Mouse (Mus musculus) liver, embryonic 11.5 days (tissue): Measurements from ENCODE around the gene Josd2. TPM values are rescaled to one million over a fixed set of nuclear protein-coding genes. Genes with fewer than 3 reads are reported as not detected.

Experiments
- ATAC-seq: fragments of 200-750 bp; cut with Nextera tagmentation; replicated peaks from 2 replicates; pipeline ENCODE4 v1.8.0; 2017; ENCODE audit warnings: moderate number of reproducible peaks, mild to moderate bottlenecking, moderate TSS enrichment, moderate library complexity; ENCODE audit not compliant: low FRiP score
- DNase-seq: peaks from one replicate; pipeline ENCODE4 v3.0.0-alpha.2; 2017; ENCODE audit warnings: low spot score
- H3K27ac ChIP-seq: fragments of 300-500 bp; sonication (generic); 2 replicates; pipeline ENCODE4 v1.5.1; 2014; ENCODE audit warnings: mild to moderate bottlenecking, low read depth, low read length, control low read depth
- H3K27me3 ChIP-seq: fragments of 300-500 bp; sonication (generic); replicated peaks from 2 replicates; pipeline ENCODE4 v1.6.1; 2014; ENCODE audit warnings: low read length, mixed read lengths; ENCODE audit not compliant: control insufficient read depth, insufficient read depth
- H3K36me3 ChIP-seq: fragments of 300-500 bp; sonication (generic); 2 replicates; pipeline ENCODE4 v1.6.1; 2014; ENCODE audit warnings: mild to moderate bottlenecking, low read length, moderate library complexity, mixed read lengths; ENCODE audit not compliant: control insufficient read depth, insufficient read depth
- H3K4me1 ChIP-seq: fragments of 300-500 bp; sonication (generic); replicated peaks from 2 replicates; pipeline ENCODE4 v1.6.1; 2014; ENCODE audit warnings: low read length, mixed read lengths; ENCODE audit not compliant: control insufficient read depth, insufficient read depth
- H3K4me2 ChIP-seq: fragments of 300-500 bp; sonication (generic); 2 replicates; pipeline ENCODE4 v1.6.1; 2014; ENCODE audit warnings: mild to moderate bottlenecking, control low read depth, moderate library complexity
- H3K4me3 ChIP-seq: fragments of 300-500 bp; sonication (generic); 2 replicates; pipeline ENCODE4 v1.5.1; 2014; ENCODE audit warnings: low read depth, low read length, control low read depth
- H3K9ac ChIP-seq: fragments of 300-500 bp; sonication (generic); 2 replicates; pipeline ENCODE4 v1.6.1; 2014; ENCODE audit warnings: low read depth, low read length, control low read depth
- H3K9me3 ChIP-seq: fragments of 300-500 bp; sonication (generic); 2 replicates; pipeline ENCODE4 v1.6.1; 2016; ENCODE audit warnings: low read length, inconsistent platforms, mixed read lengths; ENCODE audit not compliant: control insufficient read depth
- WGBS: fragments of 180-500 bp; shearing (Covaris S2); extraction: QIAGEN DNeasy Blood & Tissue Kit; methylation state at CpG from one replicate; pipeline ENCODE4 v1.1.7; 2014; 5-methylcytosine and 5-hydroxymethylcytosine counted together
- polyA plus RNA-seq: library from polyadenylated mRNA; unstranded; fragments of >200 nt; fragmentation: Nextera tagmentation; extraction: Ambion mirVana; gene quantifications from 2 replicates; pipeline ENCODE4 v1.2.1, GENCODE M21; 2014

The Josd2 gene
- 145 and 146 TPM in 2 replicates for polyA plus RNA-seq

DNA sequence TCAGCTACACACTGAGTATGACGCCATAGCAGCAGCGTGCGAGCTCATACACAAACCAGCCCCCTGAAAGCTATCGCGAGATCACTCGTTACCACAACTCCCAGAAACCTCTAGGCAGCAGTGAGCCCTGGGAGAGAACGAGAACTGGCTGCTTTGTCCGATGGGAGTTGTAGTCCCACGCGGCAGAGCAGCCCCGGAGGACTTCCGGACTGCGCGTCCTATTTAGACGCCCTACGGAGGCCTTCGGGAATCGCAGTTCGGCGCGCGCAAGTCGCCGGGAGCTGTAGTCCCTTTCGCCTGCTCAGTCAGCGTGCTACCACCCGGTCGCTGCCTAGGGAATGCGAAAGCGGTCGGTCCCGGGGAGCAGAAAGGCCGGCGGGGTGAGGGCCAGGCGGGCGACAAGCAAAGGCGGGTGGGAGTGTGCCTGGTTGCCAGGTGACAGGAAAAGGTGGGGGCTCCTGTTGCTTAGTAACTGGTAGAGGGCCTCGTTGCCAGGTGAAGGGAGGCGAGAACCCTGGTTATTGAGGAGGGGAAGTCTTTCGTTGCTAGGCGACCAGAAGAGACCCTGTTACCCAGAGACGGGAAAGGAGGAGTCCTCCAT, at the start of gene Josd2:
Josd2 (plus strand) TSS at position 170 of the 601 bp plus-strand sequence.
- Histone ChIP-seq H3K9me3 (no peaks in the 10 kb centered on the region), H3K27me3 (peaks cover 17% of the 10 kb centered on the region), H3K4me3 (peak within 1 kb of the TSS; percentile 75), H3K4me1 (peaks cover 40% of the 10 kb centered on the region), H3K4me2 (peak within 1 kb of the TSS; percentile 82), H3K27ac (peak within 1 kb of the TSS; percentile 96), H3K36me3 (peaks cover 4% of the 10 kb centered on the region), H3K9ac (peak within 1 kb of the TSS; percentile 87)
- WGBS = under 1% methylated on average over 42 of the region's 42 CpGs
- DNase-seq (peak; percentile 87), ATAC-seq (peak; percentile 90)

- Histone ChIP-seq H3K4me1 (no peaks in the 10 kb centered on the region), H3K27ac (no peak overlapping the region), H3K9me3 (no peaks in the 10 kb centered on the region), H3K9ac (no peak overlapping the region), H3K4me2 (no peak overlapping the region), H3K4me3 (no peak overlapping the region), H3K36me3 (no peaks in the 10 kb centered on the region), H3K27me3 (peaks cover 69% of the 10 kb centered on the region)
- WGBS = 16% methylated on average over 8 of the region's 8 CpGs
- DNase-seq (no peak), ATAC-seq (no peak)
Measured at GRCm38 (mm10) chr7:44427666-44428065, 40.1 kb upstream of the Josd2 start.

DNA sequence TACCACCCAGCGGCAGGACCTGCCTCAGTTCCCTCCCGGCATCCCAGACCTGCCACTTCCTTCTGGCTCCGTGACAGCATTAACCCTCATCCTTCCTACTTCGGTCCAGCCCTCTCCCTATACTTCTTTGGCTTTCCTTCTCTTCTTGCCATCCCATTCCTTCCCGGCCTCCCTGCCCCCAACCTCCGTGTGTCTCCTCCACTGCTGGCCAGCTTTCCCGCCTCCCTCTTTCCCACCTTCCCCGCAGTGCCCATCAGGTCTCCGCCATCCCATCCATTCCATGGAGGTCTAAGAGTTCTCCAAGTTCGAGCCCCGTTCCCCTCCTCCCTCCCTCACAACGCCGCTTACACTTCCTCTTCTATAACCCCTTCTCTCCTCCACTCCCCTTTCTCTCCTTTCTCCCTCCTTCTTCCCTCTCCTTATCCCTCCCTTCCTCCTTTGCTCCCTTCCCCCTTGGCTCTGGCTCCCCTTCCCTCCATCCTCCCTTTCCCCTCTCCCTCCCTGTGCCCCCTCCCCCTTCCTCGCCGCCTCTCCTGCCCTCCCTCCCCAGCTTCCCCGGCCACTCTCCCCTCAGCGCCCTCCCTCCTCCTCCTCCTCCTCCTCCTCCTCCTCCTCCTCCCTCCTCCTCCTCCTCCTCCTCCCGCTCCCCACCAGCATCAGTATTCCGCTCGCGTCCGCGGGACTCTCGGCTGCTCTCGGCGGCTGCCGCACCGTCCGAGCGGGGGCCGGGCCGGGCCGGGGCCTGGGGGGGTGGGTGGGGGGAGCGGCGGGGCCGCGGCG, 39.4 kb upstream of the Josd2 start:
- H3K9me3 ChIP-seq = no peaks in the 10 kb centered on the region
- no peak overlapping the region for H3K27ac ChIP-seq
- H3K4me3 ChIP-seq = peak overlapping the region; percentile 36
- no peaks in the 10 kb centered on the region for H3K36me3 ChIP-seq
- no peak overlapping the region for H3K9ac ChIP-seq
- DNase-seq = no peak
- peaks cover 71% of the 10 kb centered on the region for H3K27me3 ChIP-seq
- H3K4me1 ChIP-seq = no peaks in the 10 kb centered on the region
- H3K4me2 ChIP-seq = peak overlapping the region; percentile 53; the same call in 1 of the 2 replicates
- ATAC-seq = no peak
- WGBS = 5% methylated on average over 23 of the region's 38 CpGs

GRCm38 (mm10) chr7:44428968-44429521, 38.7 kb upstream of the Josd2 start, which contains the start of gene Lrrc4b:
Lrrc4b (plus strand) TSS chr7:44429018.
- Histone ChIP-seq H3K4me1 (0 out of 2 replicates have a peak, but pooled peaks cover 2% of the 10 kb centered on the region), H3K4me2 (peak within 1 kb of the TSS; percentile 53), H3K27me3 (peaks cover 73% of the 10 kb centered on the region), H3K36me3 (no peaks in the 10 kb centered on the region), H3K27ac (no peak within 1 kb of the TSS), H3K9ac (no peak within 1 kb of the TSS), H3K9me3 (no peaks in the 10 kb centered on the region), H3K4me3 (peak within 1 kb of the TSS; percentile 36)
- DNase-seq (no peak), ATAC-seq (no peak)
- 1% methylated on average over 50 of the region's 69 CpGs for WGBS

- H3K4me1 ChIP-seq = 0 out of 2 replicates have a peak, but pooled peaks cover 2% of the 10 kb centered on the region
- no peak overlapping the region for H3K27ac ChIP-seq
- no peaks in the 10 kb centered on the region for H3K9me3 ChIP-seq
- ATAC-seq (no peak), DNase-seq (no peak)
- peak overlapping the region; percentile 36 for H3K4me3 ChIP-seq
- no peak overlapping the region for H3K9ac ChIP-seq
- 8% methylated on average over 31 of the region's 32 CpGs for WGBS
- H3K36me3 ChIP-seq = no peaks in the 10 kb centered on the region
- H3K27me3 ChIP-seq = peaks cover 73% of the 10 kb centered on the region
- peak overlapping the region; percentile 53 for H3K4me2 ChIP-seq
Measured at GRCm38 (mm10) chr7:44429534-44430488, 38.0 kb upstream of the Josd2 start.

GRCm38 (mm10) chr7:44432550-44432949, 35.2 kb upstream of the Josd2 start:
- no peaks in the 10 kb centered on the region for H3K36me3 ChIP-seq
- ATAC-seq (no peak), DNase-seq (no peak)
- 0 out of 2 replicates have a peak, but pooled peaks cover 2% of the 10 kb centered on the region for H3K4me1 ChIP-seq
- H3K4me3 ChIP-seq = no peak overlapping the region
- peaks cover 64% of the 10 kb centered on the region for H3K27me3 ChIP-seq
- H3K4me2 ChIP-seq = no peak overlapping the region
- 72% methylated on average over 6 of the region's 6 CpGs for WGBS
- H3K9ac ChIP-seq = no peak overlapping the region
- H3K27ac ChIP-seq = no peak overlapping the region
- no peaks in the 10 kb centered on the region for H3K9me3 ChIP-seq

- 5% methylated on average over 7 of the region's 7 CpGs for WGBS
- peak; percentile 72 for DNase-seq
Measured at GRCm38 (mm10) chr7:44433371-44433770, 34.4 kb upstream of the Josd2 start.

GRCm38 (mm10) chr7:44434089-44434488, 33.7 kb upstream of the Josd2 start:
- no peak overlapping the region for H3K9ac ChIP-seq
- no peak overlapping the region for H3K4me2 ChIP-seq
- no peak overlapping the region for H3K4me3 ChIP-seq
- 0 out of 2 replicates have a peak, but pooled peaks cover 2% of the 10 kb centered on the region for H3K4me1 ChIP-seq
- ATAC-seq (no peak), DNase-seq (no peak)
- peaks cover 56% of the 10 kb centered on the region for H3K27me3 ChIP-seq
- H3K27ac ChIP-seq = no peak overlapping the region
- H3K36me3 ChIP-seq = no peaks in the 10 kb centered on the region
- WGBS = 71% methylated on average over 9 of the region's 9 CpGs
- H3K9me3 ChIP-seq = no peaks in the 10 kb centered on the region

More at GRCm38 (mm10) chr7:44433371-44433770, 34.4 kb upstream of the Josd2 start:
- Histone ChIP-seq H3K4me2 (no peak overlapping the region), H3K4me1 (0 out of 2 replicates have a peak, but pooled peaks cover 2% of the 10 kb centered on the region), H3K27me3 (peaks cover 63% of the 10 kb centered on the region), H3K9me3 (no peaks in the 10 kb centered on the region), H3K9ac (no peak overlapping the region), H3K4me3 (no peak overlapping the region), H3K27ac (no peak overlapping the region), H3K36me3 (no peaks in the 10 kb centered on the region)
- peak; percentile 85 for ATAC-seq
